Mouse (Mus musculus) frontal cortex, adult 2 months (tissue): Measurements from ENCODE around the gene Mfsd4b1. TPM values are rescaled to one million over a fixed set of nuclear protein-coding genes. Genes with fewer than 3 reads are reported as not detected.

Experiments
- DNase-seq, 2 experiments: peaks; one replicate each; pipeline ENCODE4 v3.0.0; 2022; ENCODE audit warnings: low spot score in 1 of 2; ENCODE audit errors: extremely low spot score in 1 of 2
- polyA plus RNA-seq: library from polyadenylated mRNA; depleted of rRNA; stranded (reverse); fragments of >200 nt; gene quantifications from 2 replicates; pipeline ENCODE4 v1.2.3, GENCODE M21; 2012; rRNA removed

The Mfsd4b1 gene
- polyA plus RNA-seq, 1 experiment, result 0.40 TPM

GRCm38 (mm10) chr10:39974982-39975381 lies 50.1 kb downstream of the Mfsd4b1 start:
- peak in 1 of 2 experiments; percentile 11 for DNase-seq

DNA sequence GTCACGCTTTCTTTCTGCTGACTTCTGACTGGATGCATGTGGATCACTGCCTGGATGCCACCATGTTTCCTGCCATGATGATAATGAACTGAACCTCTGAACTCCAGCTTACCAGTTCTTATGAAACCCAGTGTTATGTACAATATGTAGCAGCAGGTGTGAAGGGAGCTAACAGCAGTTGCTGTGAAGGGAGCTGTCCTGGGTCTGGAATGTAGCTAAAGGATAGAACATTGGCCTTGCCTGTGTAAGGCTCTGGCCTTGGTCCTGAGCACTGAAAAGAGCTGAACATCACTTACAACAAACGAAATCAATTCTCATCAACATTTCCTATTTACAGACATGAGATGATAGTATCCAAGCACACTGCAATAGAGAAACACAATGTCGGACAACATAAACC lies 57.6 kb downstream of the Mfsd4b1 start:
- no peak for DNase-seq

GRCm38 (mm10) chr10:39961906-39962305 lies 63.2 kb downstream of the Mfsd4b1 start:
- DNase-seq, result no peak

GRCm38 (mm10) chr10:39960441-39960822 lies 64.6 kb downstream of the Mfsd4b1 start:
- no peak for DNase-seq

- DNase-seq, result peak; percentile 92
Observed at GRCm38 (mm10) chr10:39959761-39960440, 65.2 kb downstream of the Mfsd4b1 start, which contains the start of gene Mfsd4b3. Mfsd4b3 (minus strand) TSS chr10:39960153.

- peak in 1 of 2 experiments; percentile 68 for DNase-seq
Observed at GRCm38 (mm10) chr10:39958266-39958665, 66.8 kb downstream of the Mfsd4b1 start.

DNA sequence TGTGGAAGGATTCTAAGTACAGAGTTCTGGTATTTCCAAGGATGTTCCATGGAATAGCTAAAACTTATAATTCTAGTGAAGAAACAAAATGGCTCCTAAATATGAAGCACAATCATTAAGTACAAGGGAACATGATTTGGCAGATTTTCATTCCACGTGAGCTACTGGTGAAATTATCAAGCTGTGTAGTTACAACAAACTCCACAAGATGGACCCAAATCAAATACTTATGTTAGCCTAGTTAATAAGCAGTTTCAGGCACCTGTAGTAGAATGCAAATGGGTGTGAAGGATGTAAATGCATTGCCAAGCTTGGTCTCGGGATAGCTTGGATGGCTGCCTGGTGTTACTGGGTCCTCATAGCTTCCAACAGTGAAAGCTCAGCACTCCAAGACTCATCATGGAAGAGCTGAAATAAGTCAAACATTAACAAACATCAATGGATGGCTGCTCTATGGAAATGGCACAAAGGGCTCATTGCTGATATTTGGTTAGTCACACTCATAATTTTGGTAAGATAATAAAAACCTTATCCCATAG lies 68.7 kb downstream of the Mfsd4b1 start:
- DNase-seq, result no peak

- DNase-seq, result no peak
Observed at GRCm38 (mm10) chr10:39955163-39955562, 69.9 kb downstream of the Mfsd4b1 start.

Other genes starting within 250 kb of the Mfsd4b1 start
- gene Mfsd4b4, start 126.0 kb downstream of the Mfsd4b1 start, polyA plus RNA-seq, result 10.3 and 11.1 TPM in 2 replicates
- not detected in 2 replicates for gene Mfsd4b2, start 98.3 kb downstream of the Mfsd4b1 start, polyA plus RNA-seq
- gene Mfsd4b3, start 65.1 kb downstream of the Mfsd4b1 start, polyA plus RNA-seq, result not detected in 2 replicates
- 0.06 and 0.11 TPM in 2 replicates for gene Mfsd4b5, start 38.6 kb downstream of the Mfsd4b1 start, polyA plus RNA-seq
- 2.6 and 3.0 TPM in 2 replicates for gene Slc16a10, start 117.0 kb upstream of the Mfsd4b1 start, polyA plus RNA-seq
- gene Rpf2, start 221.8 kb upstream of the Mfsd4b1 start, polyA plus RNA-seq, result 19.1 and 20.5 TPM in 2 replicates
- gene Gtf3c6, start 232.8 kb upstream of the Mfsd4b1 start, polyA plus RNA-seq, result 39.6 and 48.8 TPM in 2 replicates